ENCODE assay signal across 9 mouse cellular contexts in genomic region chr2:166439847-166440775, GRCm38 (mm10).
DNase-seq lines count a peak whose midpoint lies in the region; TF ChIP-seq lines count a peak whose summit lies in the region.
"Had no signal": no experiment of that assay in that cellular context is flagged by ENCODE, and none has a peak within 500 bp of the region (broad histone marks: within the 10 kb centered on the region; RNA-seq: fewer than 3 reads in every experiment).

No protein-coding gene starts in this region.

- H3K79me2 ChIP-seq in liver, adult 2 months (ENCODE audit: control insufficient read depth, insufficient read depth, low read length), result no peaks in the 10 kb centered on the region

- WGBS in liver, adult 2 months, result 45% methylated on average over 13 of the region's 13 CpGs

- no peaks in the 10 kb centered on the region for H3K27me3 ChIP-seq in liver, adult 2 months (ENCODE audit: control insufficient read depth, insufficient read depth, low read length)

- TF ChIP-seq CTCF in liver, adult 2 months (IDR thresholded peaks at IDR 0.05; ENCODE audit: low read depth, low read length), result peak; percentile 30

- H3K36me3 ChIP-seq in liver, adult 2 months (ENCODE audit: control insufficient read depth, insufficient read depth, low read length), result no peaks in the 10 kb centered on the region
- H3K36me3 ChIP-seq: embryonic facial prominence, embryonic 15.5 days had no signal

- TF ChIP-seq POLR2A in liver, adult 2 months (IDR thresholded peaks at IDR 0.05; ENCODE audit: extremely low read depth, insufficient read depth, low read length), result no peak

- H3K4me1 ChIP-seq in liver, adult 2 months (ENCODE audit: control insufficient read depth, insufficient read depth, low read length), result no peaks in the 10 kb centered on the region

- H3K27ac ChIP-seq in liver, adult 2 months (replicated peaks; ENCODE audit: insufficient read depth, low read depth, low read length), result no peak overlapping the region
- H3K27ac ChIP-seq: embryonic facial prominence, embryonic 15.5 days had no signal

- peak; percentile 56 to 88 for DNase-seq in adrenal gland, adult (ENCODE audit: inconsistent age in 2 of 2, low spot score in 1 of 2)
- DNase-seq in adrenal gland, postnatal 25 days, result no peak
- DNase-seq in liver, adult 2 months (ENCODE audit: extremely low read depth, low read depth, low spot score), result peak; percentile 10
- no peak for DNase-seq in liver
- peak; percentile 11 for DNase-seq in c-Kit-positive CD71-positive TER-119-negative erythroid progenitor cells, embryonic 14.5 days (ENCODE audit: low read depth)
- DNase-seq in kidney, postnatal 4 days, result peak; percentile 47 to 67
- DNase-seq in thymus, postnatal 0 days (ENCODE audit: low spot score), result peak; percentile 32
- DNase-seq in urinary bladder, postnatal 36 days (ENCODE audit: low spot score in 2 of 2), result no peak

- no peak overlapping the region for H3K4me3 ChIP-seq in liver, adult 2 months (ENCODE audit: insufficient read depth, low read depth, low read length)
- H3K4me3 ChIP-seq: embryonic facial prominence, embryonic 15.5 days had no signal

- H3K9ac ChIP-seq in liver, adult 2 months (ENCODE audit: low read depth, low read length), result no peak overlapping the region
- H3K9ac ChIP-seq: embryonic facial prominence, embryonic 15.5 days had no signal

Comparison
In these comparisons a context has a peak if more than half of its experiments do, and no peak if none do; other contexts are left out.
1. DNase-seq: peak in adrenal gland, adult (2 of 2), liver, adult 2 months (single experiment), c-Kit-positive CD71-positive TER-119-negative erythroid progenitor cells, embryonic 14.5 days (single experiment), kidney, postnatal 4 days (2 of 2) and thymus, postnatal 0 days (single experiment); none in adrenal gland, postnatal 25 days (single experiment), liver (single experiment) and urinary bladder, postnatal 36 days (0 of 2).